Mouse (Mus musculus) frontal cortex, postnatal 25 days (tissue): ENCODE data around the gene Slc4a11.
"Not testable (repeated sequence)": the region's sequence is repeated elsewhere in the genome, so short reads cannot be mapped to it uniquely, and the experiment has no call there.

Experiments
- DNase-seq, 2 experiments: peaks; one replicate each; pipeline ENCODE4 v3.0.0; 2022; ENCODE audit warnings: low spot score in 2 of 2

The Slc4a11 gene

DNA sequence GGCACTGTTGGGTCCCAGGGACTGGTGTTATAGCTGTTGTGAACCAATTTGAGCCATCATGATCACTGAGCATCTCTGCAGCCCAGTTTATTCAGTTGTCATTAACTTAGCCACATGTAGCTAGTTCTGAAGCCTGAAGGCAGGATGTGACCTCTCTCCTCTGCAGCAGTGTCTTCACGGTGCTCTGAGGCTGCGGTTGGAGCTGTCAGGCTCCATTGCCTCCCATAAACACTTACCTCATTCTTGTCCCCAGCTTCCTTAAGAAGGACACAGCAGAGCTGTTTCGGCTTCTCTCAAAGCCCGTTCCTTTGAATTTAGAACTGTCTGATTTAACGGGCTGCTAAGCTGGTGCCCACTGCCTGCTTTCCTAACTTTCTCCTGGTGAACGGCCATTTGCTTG lies 17.4 kb downstream of the Slc4a11 start:
- no peak for DNase-seq

DNA sequence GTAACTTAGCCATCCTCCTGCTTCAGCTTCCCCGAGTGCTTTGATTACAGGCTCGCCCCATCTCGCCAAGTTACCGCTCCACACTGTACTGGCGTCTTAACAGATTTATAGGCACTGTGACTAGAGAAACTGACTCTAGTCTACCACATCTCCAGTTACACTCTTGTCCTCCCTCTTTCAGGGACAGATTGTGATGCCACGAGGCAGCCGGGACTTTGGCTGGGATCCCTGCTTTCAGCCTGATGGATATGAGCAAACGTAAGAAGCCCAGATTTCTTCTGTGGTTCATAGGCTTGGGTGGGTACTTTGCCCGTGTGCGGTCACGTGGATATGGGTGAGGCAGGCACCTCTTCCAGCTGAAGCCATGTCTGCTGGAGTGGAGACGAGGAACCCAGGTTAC lies 18.2 kb downstream of the Slc4a11 start:
- DNase-seq: no peak

DNA sequence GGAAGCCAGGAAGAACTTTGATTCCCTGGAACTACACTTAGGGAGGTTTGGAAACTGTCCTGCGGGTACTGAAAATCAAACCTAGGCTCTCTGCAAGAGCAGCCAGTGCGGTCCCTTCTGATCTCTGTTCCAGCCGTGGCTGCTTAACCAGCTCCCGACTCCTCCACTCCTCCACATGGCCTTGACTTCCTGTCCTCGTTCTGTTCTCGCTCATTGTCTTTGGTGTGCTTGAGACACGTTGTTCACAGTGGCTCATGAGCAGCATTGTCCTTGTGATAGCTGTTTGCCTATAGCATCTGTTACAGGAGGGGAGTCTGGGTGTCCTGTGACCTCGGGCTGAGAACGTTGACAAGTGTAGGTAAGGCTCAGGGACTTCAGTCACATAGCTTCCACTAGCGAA lies 20.1 kb downstream of the Slc4a11 start:
- no peak for DNase-seq

DNA sequence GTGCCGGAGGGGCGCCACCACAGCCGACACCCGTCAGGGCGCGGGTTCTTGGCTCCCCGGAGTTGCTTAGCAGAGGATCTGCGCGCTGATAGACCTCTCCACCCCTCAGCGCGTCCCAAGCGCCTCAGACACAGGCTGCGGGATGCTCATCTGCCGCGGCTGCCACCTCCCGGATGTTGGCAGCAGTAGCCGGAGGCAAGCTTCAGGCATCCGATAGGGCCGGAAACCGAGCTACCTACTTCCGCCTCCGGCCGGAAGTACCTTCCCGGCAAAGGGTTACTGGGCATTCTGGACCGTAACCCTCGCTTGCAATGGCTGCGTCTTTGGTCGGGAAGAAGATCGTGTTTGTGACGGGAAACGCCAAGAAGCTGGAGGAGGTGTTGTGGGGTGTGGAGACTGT lies 29.8 kb downstream of the Slc4a11 start, which contains the start of gene Itpa:
Gene Itpa (plus strand): TSS at position 52 of the 400 bp plus-strand sequence.
- peak; percentile 65 to 70 for DNase-seq

DNA sequence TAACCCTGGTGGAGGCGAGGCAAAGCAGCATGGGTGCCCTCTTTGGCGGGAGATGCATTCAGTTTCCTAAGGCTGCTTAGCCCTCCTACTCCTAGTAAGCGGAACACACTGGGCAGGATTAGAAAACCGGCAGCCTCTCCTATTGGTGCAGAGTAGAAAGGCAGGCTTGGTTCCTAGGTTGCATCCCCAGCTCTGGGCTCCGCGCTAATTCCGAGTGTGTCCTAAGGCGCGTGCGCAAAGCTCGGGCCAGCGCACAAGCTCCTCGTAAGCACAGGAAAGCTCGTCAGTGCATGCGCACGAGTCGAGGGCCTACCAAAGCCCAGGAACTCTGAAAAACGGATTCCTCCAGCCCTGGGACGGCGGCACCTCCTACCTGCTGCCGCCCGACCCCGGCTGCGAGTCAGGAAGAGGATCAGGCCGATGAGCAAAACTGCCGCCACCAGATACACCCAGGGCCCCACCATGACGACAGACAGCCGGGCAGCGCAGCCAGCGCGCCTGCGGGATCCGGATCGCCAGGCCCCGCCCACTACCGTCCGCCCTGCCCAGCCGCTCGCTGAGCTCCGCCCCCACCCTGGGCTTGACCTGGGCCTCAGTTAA lies 33.1 kb downstream of the Slc4a11 start, which contains the start of gene Ddrgk1:
Gene Ddrgk1 (minus strand): TSS at position 558 of the 600 bp plus-strand sequence.
- DNase-seq: peak; percentile 86 to 90

DNA sequence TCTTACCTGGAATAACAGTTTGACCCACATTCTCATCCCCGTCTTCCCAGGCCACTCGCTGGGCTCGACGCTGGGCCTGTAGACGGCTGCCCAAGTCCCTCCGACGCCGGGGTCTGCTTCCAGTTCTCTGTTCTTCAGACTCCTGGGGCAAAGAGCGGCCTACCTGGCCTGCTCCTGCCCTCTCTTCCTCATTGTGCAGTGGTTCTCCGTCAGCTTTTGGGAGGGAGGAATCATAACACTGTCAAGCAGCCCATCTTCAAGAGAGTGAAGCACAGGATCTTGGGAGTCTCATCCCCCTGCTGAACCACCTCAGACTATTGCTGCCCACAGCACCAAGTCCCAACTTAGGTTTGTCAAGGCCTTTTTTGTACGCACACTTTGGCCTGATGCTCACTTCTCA lies 34.0 kb downstream of the Slc4a11 start:
- no peak for DNase-seq

DNA sequence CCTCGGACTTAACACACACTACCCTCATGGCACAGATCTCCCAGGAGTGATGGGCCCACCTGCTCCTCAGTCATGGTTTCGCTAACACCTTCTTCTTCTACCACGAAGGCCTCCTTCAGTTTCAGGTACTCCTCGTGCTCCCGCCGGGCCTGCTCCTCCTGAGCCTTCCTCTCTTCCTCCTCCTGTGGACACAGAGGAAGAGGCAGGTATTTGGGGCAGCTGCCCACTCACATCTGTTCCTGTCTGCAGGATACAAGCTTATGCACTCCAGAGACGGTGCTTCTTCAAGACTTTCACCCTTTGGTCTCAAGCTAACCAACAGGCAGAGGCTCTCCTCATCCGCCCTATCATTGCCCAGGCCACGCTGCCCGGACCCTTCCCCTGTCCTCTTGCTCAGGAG lies 38.8 kb downstream of the Slc4a11 start:
- DNase-seq: no peak

DNA sequence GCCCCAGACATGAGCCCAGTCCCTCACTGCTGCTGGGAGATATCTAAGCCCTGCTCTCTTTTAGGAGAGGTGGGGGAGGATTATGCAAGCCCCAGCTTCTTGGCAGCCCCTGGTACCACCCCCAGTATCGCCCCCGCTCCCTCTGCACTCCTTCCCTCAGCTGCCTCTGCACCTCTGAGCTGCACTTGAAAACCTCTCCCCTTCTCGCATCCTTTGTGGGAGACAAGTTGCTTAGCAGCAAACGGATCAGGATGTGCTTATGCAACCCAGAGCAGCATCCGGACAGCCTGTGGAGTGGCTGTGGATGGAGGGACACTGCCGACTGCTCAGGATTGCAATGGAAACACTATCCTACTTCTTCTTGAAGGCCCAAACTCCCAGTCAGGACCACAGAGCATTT lies 39.8 kb downstream of the Slc4a11 start:
- peak; percentile 54 to 61 for DNase-seq

DNA sequence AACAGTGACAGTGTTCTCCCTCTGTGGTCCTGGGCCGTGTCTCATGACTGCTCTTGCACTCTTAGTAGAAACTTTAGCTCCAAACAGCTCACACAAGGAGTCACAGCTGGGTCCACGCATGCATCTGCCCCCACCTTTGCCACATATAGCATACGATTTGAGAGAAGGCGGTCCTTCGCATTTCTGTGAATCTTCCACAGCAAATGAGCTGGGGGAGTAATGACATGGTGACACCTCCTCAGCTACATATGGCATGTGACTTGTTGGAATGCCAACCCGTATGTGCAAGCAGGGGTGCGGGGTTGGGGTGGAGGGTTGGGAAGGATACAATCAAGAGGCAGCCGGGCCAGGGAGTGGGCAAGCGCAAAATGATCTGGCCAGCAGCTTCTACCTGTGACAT lies 40.8 kb downstream of the Slc4a11 start:
- no peak for DNase-seq

DNA sequence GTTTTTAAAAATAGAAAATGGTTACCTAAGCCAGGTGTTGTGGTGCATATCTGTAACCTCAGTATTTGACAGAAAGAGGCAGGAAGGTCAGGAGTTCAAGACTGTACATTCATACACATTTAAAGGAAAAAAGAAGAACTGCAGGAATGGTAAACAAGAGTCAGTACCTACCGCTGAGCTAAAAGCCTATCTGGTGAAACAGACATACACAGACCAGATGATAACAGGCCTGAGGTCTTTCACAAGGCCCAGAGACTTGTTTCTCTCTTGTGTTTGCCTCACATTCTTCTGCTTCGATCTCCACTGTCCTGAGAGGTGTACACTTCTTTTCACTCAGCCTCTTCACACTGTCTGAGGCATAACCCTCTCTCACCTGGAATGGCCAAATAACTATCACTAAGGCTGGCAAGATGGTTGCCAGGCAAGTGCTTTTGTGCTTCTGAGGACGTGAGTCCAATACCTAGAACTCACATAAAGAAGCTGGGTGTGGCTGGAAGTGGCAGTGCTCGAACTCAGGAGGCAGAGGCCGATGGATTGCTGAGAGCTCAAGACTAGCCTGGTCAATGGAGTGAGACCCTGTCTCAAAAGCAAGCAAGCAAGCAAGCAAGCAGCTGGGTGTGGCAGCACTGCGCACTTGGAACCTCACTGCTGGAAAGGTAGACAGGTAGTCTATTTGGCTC lies 41.5 kb downstream of the Slc4a11 start:
- DNase-seq: no peak

DNA sequence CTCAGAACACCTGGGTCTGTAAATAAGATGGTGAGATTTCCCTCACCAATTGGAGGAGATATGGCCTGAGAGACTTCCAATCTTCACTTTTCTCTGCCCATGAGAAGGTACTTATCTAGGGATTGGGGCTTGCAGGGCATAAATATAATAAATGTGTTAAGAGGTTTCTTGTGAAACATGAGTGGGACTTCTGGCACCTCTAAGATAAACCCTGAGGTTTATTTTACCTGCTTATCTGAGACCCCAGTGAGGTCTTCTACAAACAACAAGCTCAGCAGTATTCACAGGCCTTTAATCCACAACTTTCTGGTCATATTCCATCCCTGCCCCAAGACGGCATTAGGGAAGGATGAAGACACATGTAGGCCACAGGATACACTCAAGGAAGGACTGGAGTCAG lies 43.6 kb downstream of the Slc4a11 start:
- no peak for DNase-seq

DNA sequence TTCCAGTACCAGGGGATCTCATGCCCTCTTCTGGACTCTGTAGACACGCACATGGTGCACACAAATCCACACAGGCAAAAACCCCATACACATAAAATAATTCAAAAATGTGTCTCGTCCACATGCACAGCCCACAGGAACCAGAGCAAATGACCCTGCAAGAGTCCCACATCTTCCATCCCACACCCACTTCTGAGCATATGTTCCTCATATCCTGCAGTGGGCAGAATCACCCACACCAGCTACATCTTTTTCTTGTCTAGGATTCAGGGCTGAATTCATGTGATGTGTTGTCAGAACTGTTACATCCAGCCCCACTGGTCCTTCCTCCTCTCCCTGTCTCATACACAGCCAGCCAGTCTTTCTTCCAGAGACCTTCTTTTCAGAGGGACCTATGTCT lies 44.0 kb downstream of the Slc4a11 start:
- no peak for DNase-seq

DNA sequence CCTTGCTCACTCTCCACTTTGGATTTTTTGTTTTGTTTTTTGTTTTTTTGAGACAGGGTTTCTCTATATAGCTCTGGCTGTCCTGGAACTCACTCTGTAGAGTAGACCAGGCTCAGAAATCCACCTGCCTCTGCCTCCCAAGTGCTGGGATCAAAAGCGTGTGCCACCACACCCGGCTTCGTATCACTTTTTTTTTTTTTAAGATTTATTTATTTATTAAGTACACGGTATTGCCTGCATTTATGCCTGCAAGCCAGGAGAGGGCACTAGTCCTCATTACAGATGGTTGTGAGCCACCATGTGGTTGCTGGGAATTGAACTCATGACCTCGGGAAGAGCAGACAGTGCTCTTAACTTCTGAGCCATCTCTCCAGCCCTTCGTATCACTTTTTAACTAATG lies 48.3 kb downstream of the Slc4a11 start:
- not testable (repeated sequence) for DNase-seq

DNA sequence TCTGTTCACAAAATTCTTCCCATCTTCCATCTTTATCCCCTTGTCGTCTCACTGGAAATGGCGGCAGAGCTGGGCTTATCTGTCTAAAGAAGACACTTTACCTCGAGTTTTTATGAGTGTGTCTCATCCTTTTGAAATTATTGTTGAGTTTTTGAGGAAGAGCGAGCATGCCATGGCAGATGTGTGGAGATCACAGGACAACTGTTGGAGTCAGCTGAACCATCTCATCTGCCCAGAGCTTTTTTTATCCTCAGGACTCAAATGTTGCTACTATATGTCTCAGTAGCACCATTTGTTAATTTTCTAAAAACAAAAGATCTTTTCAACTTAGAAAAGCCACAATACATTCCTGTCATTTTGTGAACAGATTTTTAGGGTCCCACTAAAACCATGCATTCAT lies 52.1 kb downstream of the Slc4a11 start:
- DNase-seq: no peak

DNA sequence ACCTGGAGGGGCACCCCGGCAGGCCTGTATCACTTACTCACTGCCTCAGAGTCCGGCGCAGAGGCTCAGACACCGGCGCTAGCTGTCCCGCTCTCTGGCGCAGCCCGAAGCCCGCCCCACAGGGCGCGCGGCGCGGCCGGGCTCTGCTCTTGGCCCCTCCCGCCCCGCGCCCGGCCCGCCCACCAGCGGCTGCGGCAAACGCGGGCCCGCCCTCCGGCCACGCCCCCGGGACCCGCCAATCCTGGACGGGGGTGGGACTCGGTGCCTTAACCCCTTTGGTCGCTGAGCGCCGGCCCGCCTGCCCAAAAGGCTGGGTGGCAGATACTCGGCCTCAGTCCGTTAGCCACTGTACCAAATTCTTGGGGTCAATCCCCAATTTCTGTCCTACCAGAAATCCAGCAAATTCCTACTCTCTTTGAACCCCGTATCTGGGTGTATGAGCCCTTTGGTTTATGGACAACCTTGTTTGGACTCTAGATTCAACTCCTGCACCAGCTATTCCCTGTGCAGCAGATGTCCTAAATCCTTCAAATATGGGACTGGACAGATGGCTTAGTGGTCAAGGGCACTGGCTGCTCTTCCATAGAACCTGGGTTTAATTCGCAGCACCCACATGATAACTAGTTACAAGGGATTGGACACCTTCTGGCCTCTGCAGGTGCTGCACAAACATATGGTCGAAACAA lies 54.5 kb downstream of the Slc4a11 start, which contains the start of gene Lzts3:
Gene Lzts3 (minus strand): TSS at position 120 of the 686 bp plus-strand sequence.
- DNase-seq: peak; percentile 73 to 85

DNA sequence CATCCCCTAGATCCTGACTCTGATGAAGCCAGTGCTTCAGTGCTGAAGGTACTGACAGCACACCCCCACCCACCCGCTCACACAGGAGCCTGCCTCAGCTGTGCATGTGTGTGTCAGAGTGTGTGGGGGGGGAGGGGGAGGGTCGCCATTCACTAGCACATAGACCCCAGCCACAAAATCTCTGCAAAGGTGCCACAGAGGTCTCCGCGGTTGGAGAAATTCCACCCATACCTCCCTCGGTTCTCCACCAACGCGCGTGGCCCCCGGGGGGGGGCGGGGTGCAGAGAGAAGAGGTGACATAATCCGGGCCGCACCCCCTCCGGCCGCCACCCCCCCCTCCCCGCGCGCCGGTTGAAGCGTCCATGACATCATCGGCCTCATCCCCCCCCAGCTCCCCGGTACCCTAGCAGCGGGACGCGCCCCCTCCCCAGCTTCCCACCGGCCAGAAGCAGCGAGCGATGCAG lies 55.1 kb downstream of the Slc4a11 start:
- no peak for DNase-seq

DNA sequence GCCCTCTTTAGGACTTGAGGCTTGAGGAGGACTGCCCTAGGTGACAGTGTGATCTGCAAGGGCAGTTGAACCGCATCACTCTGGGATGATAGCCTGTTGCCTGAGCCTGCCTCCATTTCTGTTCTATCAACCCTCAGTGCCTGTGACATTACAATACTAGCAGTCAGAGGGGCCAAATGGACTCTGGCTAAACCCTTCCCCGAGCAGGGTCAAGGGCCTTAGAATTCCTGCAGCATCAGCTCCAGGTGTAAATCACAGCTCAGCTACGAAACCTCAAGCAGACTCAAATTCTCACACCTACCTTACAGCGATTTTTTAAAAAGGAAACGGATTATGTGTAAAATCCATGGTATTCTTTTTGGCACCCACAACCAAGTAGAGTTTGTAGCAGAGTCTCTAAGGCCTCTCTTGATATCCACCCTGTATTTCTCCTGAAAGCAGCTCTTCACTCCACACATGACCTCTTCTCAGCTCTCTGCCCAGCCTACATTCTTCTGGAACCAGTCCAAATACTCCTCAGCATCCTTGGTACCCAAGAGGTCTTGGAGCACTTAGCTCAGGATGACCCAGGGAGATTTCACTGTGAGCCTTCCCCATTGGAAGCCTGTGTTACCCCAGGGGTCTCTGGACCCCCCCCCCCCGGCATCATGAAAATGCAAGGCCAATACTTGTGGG lies 55.8 kb downstream of the Slc4a11 start:
- no peak for DNase-seq

DNA sequence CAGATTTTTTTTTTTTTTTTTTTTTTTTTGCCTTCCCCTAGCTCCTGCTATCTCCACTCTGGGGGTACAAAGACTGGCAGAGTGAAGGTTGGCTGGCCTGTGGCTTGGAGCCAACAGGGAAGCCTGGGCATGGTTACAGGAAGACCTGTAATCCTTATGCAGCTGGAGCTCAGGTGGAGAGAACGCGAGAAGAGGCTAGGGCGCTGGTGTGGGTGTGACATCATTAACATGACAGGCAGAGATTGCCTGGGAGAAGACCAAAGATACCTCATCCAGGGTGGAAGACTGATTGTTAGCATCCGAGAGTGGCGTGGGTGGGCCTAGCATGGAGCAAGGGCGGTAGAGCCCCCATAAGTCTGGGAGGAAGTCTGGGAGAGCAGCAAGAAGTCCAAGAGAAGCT lies 58.0 kb downstream of the Slc4a11 start:
- no peak for DNase-seq

DNA sequence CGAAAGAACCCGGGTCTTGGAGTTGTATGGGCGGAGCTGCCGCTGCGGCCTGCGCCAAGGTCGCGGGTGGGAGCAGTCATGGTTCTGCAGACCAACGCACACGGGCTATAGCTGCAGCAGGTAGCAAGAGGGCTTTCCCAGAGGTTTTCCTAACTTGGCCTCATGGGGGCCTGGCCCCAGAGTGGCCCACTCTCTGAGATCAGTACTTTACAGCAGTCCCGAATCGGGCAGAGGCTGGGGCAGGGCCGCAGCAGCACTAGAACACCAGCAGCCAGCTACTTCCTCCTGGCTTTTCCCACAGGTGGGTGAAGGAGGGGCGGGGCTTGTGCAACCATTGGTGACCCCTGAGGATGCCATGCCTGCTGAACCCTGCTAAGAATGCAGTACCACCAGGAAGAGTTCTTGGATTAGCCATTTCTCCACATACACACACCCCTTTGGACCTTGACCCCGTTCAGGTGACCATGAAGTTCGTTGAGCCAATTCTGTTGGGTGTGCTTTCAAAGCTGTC lies 59.2 kb downstream of the Slc4a11 start:
- DNase-seq: no peak

DNA sequence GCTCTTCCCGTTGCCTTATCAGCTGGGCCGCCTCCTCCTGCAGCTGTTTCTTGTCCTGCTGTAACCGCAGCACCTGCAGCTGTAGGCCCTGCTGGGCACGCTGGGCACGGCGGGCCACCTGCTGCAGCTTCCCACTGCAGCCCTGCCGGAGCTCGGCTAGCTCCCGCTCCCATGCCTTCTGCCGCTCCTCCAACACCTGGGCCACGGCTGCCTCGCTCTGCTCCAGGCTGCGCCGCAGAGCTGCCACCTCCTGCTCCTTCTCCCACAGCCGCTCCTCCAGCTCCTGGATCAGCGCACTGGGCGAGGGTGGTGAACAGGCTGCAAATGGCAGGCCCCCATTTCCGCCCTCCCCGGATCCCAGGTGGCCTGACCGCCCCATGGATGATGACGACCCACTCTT lies 61.5 kb downstream of the Slc4a11 start:
- no peak for DNase-seq

DNA sequence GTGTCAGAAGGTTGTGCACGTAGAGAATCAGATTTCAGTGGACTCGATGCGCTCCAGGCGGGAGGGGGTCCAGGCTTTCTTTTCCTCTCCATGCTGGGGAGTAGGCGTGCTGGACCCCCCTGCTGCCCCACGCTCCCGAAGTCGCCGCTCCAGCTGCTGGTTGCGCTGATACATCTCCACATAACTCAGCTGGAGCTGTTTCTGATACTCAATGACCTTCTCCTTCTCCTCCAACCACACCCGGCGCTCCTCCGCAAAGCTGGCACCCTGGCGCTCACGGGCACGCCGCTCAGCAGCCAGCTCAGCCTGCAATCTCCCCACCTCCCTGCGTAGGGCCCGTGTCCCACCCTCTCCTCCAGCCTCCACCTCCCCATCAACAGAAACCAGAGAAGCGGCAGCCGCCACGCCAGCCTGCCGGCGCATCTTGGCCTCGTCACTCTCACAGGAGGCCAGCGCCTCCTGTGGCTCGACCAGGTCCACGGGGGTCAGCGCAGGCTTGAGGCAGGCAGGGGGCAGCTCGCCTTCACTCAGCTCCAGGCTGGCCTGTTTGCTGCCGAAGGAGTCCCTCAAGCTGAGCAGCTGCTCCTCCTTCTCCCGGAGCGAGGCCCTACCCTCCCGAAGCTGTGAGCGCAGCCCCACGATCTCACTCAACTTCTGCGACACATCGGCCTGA lies 62.4 kb downstream of the Slc4a11 start:
- DNase-seq: no peak
